Comparison of ENCODE assay signal across 8 mouse cellular contexts in genomic region chr13:83739541-83740061, GRCm38 (mm10).
DNase-seq lines count a peak whose midpoint lies in the region; ATAC-seq lines count a peak whose summit lies in the region.

No protein-coding gene starts in this region.

- 5% methylated on average over 15 of the region's 15 CpGs for whole genome bisulfite sequencing in lung, embryonic 15.5 days
- under 1% methylated on average over 15 of the region's 15 CpGs for WGBS in forebrain, embryonic 10.5 days
- WGBS in midbrain, embryonic 14.5 days: under 1% methylated on average over 15 of the region's 15 CpGs

- H3K4me1 ChIP-seq in lung, embryonic 15.5 days: 0 out of 2 replicates have a peak, but pooled peaks cover under 1% of the 10 kb centered on the region
- H3K4me1 ChIP-seq in forebrain, embryonic 10.5 days: peaks cover 31% of the 10 kb centered on the region
- H3K4me1 ChIP-seq in midbrain, embryonic 14.5 days (ENCODE audit: control insufficient read depth, insufficient read depth, low read length): peaks cover 12% of the 10 kb centered on the region; the same call in 1 of the 2 replicates

- peak overlapping the region; percentile 34; the same call in 1 of the 2 replicates for H3K4me2 ChIP-seq in lung, embryonic 15.5 days
- peak overlapping the region; percentile 95 for H3K4me2 ChIP-seq in midbrain, embryonic 14.5 days (ENCODE audit: low read length)

- peaks cover 81% of the 10 kb centered on the region for H3K27me3 ChIP-seq in lung, embryonic 15.5 days
- peaks cover 83% of the 10 kb centered on the region for H3K27me3 ChIP-seq in forebrain, embryonic 10.5 days (ENCODE audit: poor library complexity, severe bottlenecking)
- H3K27me3 ChIP-seq in midbrain, embryonic 14.5 days (ENCODE audit: control insufficient read depth, insufficient read depth, low read length): no peaks in the 10 kb centered on the region

- ATAC-seq in lung, embryonic 15.5 days (ENCODE audit: borderline replicate concordance, extremely low read depth, low FRiP score, low TSS enrichment): no peak
- ATAC-seq in midbrain, embryonic 14.5 days (ENCODE audit: low FRiP score, low TSS enrichment): peak; percentile 69

- no peaks in the 10 kb centered on the region for H3K36me3 ChIP-seq in lung, embryonic 15.5 days
- peaks cover 62% of the 10 kb centered on the region for H3K36me3 ChIP-seq in forebrain, embryonic 10.5 days (replicated peaks)
- H3K36me3 ChIP-seq in midbrain, embryonic 14.5 days (ENCODE audit: control insufficient read depth, insufficient read depth, low read length): peaks cover 51% of the 10 kb centered on the region

- no peaks in the 10 kb centered on the region for H3K9me3 ChIP-seq in lung, embryonic 15.5 days
- no peaks in the 10 kb centered on the region for H3K9me3 ChIP-seq in forebrain, embryonic 10.5 days
- H3K9me3 ChIP-seq in midbrain, embryonic 14.5 days (ENCODE audit: control insufficient read depth, low read length): no peaks in the 10 kb centered on the region

- H3K9ac ChIP-seq in lung, embryonic 15.5 days: no peak overlapping the region
- H3K9ac ChIP-seq in midbrain, embryonic 14.5 days (replicated peaks; ENCODE audit: low read length): peak overlapping the region; percentile 93

- no peak for DNase-seq in lung, postnatal 14 days
- peak; percentile 81 for DNase-seq in forebrain, embryonic 10.5 days (ENCODE audit: extremely low spot score, low spot score)
- peak; percentile 86 for DNase-seq in layer of hippocampus, adult 11-12 months (ENCODE audit: low spot score)
- DNase-seq in midbrain, embryonic 14.5 days: peak; percentile 85
- no peak for DNase-seq in thymus, postnatal 36 days
- DNase-seq in adrenal gland, postnatal 10 days: no peak
- DNase-seq in adrenal gland, adult 18-20 months (ENCODE audit: low spot score in 2 of 2): no peak

- H3K4me3 ChIP-seq in lung, embryonic 15.5 days: no peak overlapping the region
- H3K4me3 ChIP-seq in forebrain, embryonic 10.5 days: peak overlapping the region; percentile 84
- H3K4me3 ChIP-seq in midbrain, embryonic 14.5 days (replicated peaks; ENCODE audit: low read depth, low read length): peak overlapping the region; percentile 86

- H3K27ac ChIP-seq in lung, embryonic 15.5 days: no peak overlapping the region
- H3K27ac ChIP-seq in forebrain, embryonic 10.5 days: peak overlapping the region; percentile 94
- H3K27ac ChIP-seq in midbrain, embryonic 14.5 days (replicated peaks; ENCODE audit: low read depth, low read length): peak overlapping the region; percentile 97

Comparison
In these comparisons a context has a peak if more than half of its experiments do, and no peak if none do; other contexts are left out.
1. DNase-seq: peak in forebrain, embryonic 10.5 days (single experiment), layer of hippocampus, adult 11-12 months (single experiment) and midbrain, embryonic 14.5 days (single experiment); none in lung, postnatal 14 days (single experiment), thymus, postnatal 36 days (0 of 2), adrenal gland, postnatal 10 days (single experiment) and adrenal gland, adult 18-20 months (0 of 2).